Mouse (Mus musculus) adrenal gland, adult 10 weeks (tissue): ENCODE measurements around the gene Olfr478. TPM values are rescaled to one million over a fixed set of nuclear protein-coding genes. Genes with fewer than 3 reads are reported as not detected.

Experiments used
- polyA plus RNA-seq: library from polyadenylated mRNA; stranded (reverse); fragments of 350-450 nt; fragmentation: Illumina TruSeq; extraction: RNeasy Lipid Tissue Mini Kit (QIAGEN cat#74804); gene quantifications from one replicate; pipeline ENCODE4 v1.2.3, GENCODE M21; 2014; ENCODE audit warnings: low read depth, low replicate concordance

Olfr478 gene
- polyA plus RNA-seq: not detected

DNA sequence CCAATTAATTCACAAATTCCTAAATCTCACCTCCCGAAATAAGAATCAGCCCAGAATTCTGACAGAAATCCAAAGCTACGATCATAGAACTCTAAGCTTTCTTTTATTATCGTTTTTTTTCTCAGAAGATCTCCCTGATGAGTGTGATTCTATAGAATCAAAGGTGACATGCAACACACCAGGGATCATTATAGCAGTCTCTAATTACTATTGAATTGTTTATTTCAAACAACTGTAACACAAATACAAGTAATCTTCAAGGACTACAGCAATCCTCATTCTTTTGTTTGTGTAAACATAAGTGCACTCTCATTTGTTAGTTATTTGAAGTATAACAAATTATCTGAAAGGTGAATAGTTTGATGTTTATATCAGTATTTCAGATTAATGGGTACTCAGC is at the start of gene Olfr478:
Olfr478 (minus strand) TSS at position 101 of the 400 bp plus-strand sequence.

GRCm38 (mm10) chr7:108079555-108079954 is 45.8 kb upstream of the Olfr478 start, which contains the start of gene Olfr481:
Olfr481 (plus strand) TSS chr7:108079855.

GRCm38 (mm10) chr7:108067246-108067645 is 33.5 kb upstream of the Olfr478 start, which contains the start of gene Olfr480:
Olfr480 (minus strand) TSS chr7:108067346.

GRCm38 (mm10) chr7:108050393-108050792 is 16.6 kb upstream of the Olfr478 start, which contains the start of gene Olfr479:
Olfr479 (plus strand) TSS chr7:108050693.

DNA sequence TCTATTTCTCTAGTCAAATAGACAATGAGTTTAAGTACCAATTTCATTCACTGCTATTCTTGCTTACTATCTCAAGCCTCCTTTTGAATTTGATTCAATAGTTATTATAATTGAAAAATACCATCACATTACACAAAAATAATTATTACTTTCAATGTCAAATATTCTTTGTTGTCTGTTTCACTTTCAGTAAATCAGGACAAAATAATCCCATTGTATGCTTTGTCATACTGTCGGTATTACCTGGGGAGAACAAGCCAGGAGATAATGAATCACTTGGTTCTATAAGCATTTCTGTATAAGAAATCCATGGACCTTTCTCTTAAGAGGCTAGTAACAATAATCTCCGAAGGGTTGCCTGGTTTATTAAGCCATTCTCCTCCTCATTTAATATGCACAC is 47.4 kb downstream of the Olfr478 start, which contains the start of gene Olfr477:
Olfr477 (plus strand) TSS at position 301 of the 400 bp plus-strand sequence.

Other genes starting within 250 kb of the Olfr478 start
- gene Ovch2, start 232.8 kb downstream of the Olfr478 start, polyA plus RNA-seq: not detected
- gene Olfr467, start 221.7 kb downstream of the Olfr478 start, polyA plus RNA-seq: not detected
- not detected for gene Olfr469, start 208.4 kb downstream of the Olfr478 start, polyA plus RNA-seq
- not detected for gene Olfr470, start 186.5 kb downstream of the Olfr478 start, polyA plus RNA-seq
- not detected for gene Olfr472, start 136.1 kb downstream of the Olfr478 start, polyA plus RNA-seq
- gene Olfr473, start 103.5 kb downstream of the Olfr478 start, polyA plus RNA-seq: not detected
- gene Olfr474, start 79.3 kb downstream of the Olfr478 start, polyA plus RNA-seq: not detected
- not detected for gene Olfr476, start 69.2 kb downstream of the Olfr478 start, polyA plus RNA-seq
- not detected for gene Olfr477, start 47.3 kb downstream of the Olfr478 start, polyA plus RNA-seq
- gene Olfr479, start 16.7 kb upstream of the Olfr478 start, polyA plus RNA-seq: not detected
- not detected for gene Olfr480, start 33.4 kb upstream of the Olfr478 start, polyA plus RNA-seq
- gene Olfr481, start 45.9 kb upstream of the Olfr478 start, polyA plus RNA-seq: not detected
- not detected for gene Olfr482, start 63.6 kb upstream of the Olfr478 start, polyA plus RNA-seq
- gene Olfr483, start 66.9 kb upstream of the Olfr478 start, polyA plus RNA-seq: not detected
- gene Olfr484, start 93.5 kb upstream of the Olfr478 start, polyA plus RNA-seq: not detected
- gene Olfr485, start 125.9 kb upstream of the Olfr478 start, polyA plus RNA-seq: not detected
- not detected for gene Olfr486, start 138.8 kb upstream of the Olfr478 start, polyA plus RNA-seq
- not detected for gene Olfr487, start 180.6 kb upstream of the Olfr478 start, polyA plus RNA-seq
- not detected for gene Olfr488, start 224.4 kb upstream of the Olfr478 start, polyA plus RNA-seq